Mouse (Mus musculus) liver, postnatal 0 days (tissue): ENCODE measurements around the gene Nsmce4a.

ENCODE experiments used
- CTCF ChIP-seq: sonication (generic); IDR thresholded peaks from 2 replicates; pipeline ENCODE4 v1.5.1; 2016; ENCODE audit warnings: antibody characterized with exemption, low read depth
- EP300 ChIP-seq: IDR thresholded peaks from 2 replicates; pipeline ENCODE4 v1.6.1; 2016; ENCODE audit warnings: antibody characterized with exemption, low read depth, mild to moderate bottlenecking

DNA sequence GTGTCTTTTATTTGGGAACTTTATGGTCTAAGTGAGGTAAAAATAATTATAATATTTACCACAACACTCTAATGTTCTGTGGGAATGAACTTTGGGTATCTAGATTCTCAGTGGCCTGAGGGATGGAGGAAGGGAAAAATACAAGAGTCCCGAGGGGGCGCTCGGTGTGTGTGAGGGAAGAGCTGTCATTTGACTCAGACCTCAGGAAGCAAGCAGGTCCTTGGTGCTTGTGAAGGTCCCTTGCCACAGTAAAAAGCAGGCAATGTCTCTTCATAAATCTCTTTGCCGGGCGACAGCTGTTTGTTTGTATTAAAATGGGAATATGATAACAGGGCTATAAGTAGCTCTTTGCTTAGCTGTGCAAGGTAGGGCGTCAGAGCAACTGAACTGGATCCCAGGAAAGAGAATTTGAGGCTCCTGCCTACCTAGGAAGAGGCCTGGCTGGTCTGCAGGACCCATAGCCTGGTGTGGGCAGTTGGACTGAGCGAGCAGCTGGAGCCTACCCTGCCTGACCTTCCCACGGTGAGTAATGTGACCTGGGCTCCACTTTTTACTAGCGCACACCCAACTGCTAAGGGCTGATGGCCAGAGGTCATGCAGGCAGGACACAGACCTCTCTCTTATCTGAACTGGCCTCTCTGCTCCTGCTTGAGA is 4.0 kb downstream of the Nsmce4a start:
- no peak for TF ChIP-seq CTCF
- TF ChIP-seq EP300, result no peak
